Mouse (Mus musculus) G1E (cell line): Measurements from ENCODE around the gene Rapgef5.

Experiments
- CTCF ChIP-seq: IDR thresholded peaks from 2 replicates; pipeline ENCODE4 v1.5.1; 2012; ENCODE audit warnings: low read depth, low read length, inconsistent platforms, mixed read lengths
- GATA1 ChIP-seq: IDR thresholded peaks from 2 replicates; pipeline ENCODE4 v1.6.1; 2012; ENCODE audit warnings: borderline replicate concordance, low read length, inconsistent platforms, mixed read lengths
- GATA2 ChIP-seq: IDR thresholded peaks from 2 replicates; pipeline ENCODE4 v1.6.1; 2012; ENCODE audit warnings: low read depth, low read length, inconsistent platforms, borderline replicate concordance
- POLR2AphosphoS5 ChIP-seq: IDR thresholded peaks from 2 replicates; pipeline ENCODE4 v1.6.1; 2012; ENCODE audit warnings: low read depth, low read length, inconsistent platforms; ENCODE audit not compliant: insufficient replicate concordance
- TAL1 ChIP-seq: conservative IDR thresholded peaks from 2 replicates; pipeline ENCODE4 v1.6.1; 2012; ENCODE audit warnings: low read depth, low read length, inconsistent platforms, mixed read lengths

GRCm38 (mm10) chr12:117806007-117806451 lies 289.8 kb downstream of the Rapgef5 start:
- TF ChIP-seq CTCF (no peak), GATA1 (no peak), POLR2AphosphoS5 (no peak), TAL1 (no peak), GATA2 (no peak)
